Mouse (Mus musculus): ENCODE data around the gene Cdkl1.

- no peak for TF ChIP-seq CTCF (IDR thresholded peaks at IDR 0.05; ENCODE audit: extremely low read depth, insufficient read length, insufficient replicate concordance, low read depth, low read length)
- TF ChIP-seq POLR2A (IDR thresholded peaks at IDR 0.05; ENCODE audit: low read depth, low read length) = no peak
Observed at GRCm38 (mm10) chr12:69788380-69788779, 2.7 kb downstream of the Cdkl1 start.
